Mouse (Mus musculus) urinary bladder, postnatal 36 days (tissue): Measurements from ENCODE around the gene Adap2.
"Not testable (repeated sequence)": the region's sequence is repeated elsewhere in the genome, so short reads cannot be mapped to it uniquely, and the experiment has no call there.

Experiments used
- DNase-seq, 2 experiments: peaks; one replicate each; pipeline ENCODE4 v3.0.0; 2022; ENCODE audit warnings: low spot score in 2 of 2, mixed read lengths in 1 of 2

Gene Adap2

DNA sequence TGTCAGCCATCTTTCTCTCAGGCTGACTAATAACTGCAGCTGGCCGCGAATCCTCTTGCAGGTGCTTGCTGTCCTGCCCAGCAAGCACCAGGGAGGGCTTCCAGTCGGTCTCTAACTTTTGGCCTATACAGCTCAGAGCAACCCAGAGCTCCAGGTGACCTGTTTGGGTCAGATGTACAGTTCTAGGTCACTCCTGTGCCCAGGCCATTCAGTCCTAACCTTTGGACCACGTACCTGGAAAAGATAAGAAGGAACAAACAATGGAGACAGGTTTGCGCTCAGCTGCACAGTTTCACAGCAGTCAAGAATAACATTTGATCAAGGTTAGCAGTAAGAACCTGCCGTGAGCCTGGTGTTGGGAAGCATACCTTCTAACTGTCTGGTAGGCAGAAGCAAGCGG is 5.1 kb downstream of the Adap2 start:
- DNase-seq: no peak

DNA sequence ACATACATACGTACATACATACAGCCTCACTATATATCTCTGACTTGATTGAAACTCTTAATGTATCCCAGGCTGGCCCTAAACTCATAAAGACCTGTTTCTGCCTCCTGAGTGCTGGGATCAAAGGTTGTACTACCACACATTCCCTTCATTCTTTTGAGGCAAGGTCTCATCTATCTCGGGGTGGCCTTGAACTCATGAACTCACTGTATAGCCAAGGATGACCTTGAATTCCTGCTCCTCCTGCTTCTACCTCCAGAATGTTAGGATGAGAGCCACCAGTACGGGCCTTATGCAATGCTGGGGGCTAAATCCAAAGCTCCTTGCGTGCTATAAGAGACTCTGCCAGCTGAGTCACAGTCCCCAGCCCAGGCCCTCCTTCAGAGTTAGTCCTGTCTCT is 7.1 kb downstream of the Adap2 start:
- no peak for DNase-seq

- no peak for DNase-seq
These were observed 9.6 kb downstream of the Adap2 start for GRCm38 (mm10) chr11:80163362-80164116.

GRCm38 (mm10) chr11:80164224-80164623 is 10.3 kb downstream of the Adap2 start:
- DNase-seq: no peak

DNA sequence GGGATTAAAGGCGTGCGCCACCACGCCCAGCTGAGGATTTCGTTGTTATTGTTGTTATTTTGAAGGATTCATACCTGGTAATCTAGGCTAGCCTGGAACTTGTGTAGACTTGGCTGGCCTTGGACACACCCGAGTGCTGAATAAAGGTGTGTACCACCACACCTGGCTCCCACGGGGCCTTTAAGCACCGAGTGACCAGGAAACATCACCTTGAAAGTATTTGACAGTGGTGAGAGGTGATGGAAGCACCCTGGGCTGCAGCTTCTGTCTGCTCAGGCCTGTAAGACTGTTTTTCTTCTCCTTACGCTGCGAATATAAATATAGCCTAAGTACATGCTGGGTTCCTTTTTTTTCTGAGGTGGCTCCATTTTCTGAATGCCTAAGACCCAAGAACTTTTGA is 14.2 kb downstream of the Adap2 start:
- no peak for DNase-seq

GRCm38 (mm10) chr11:80168611-80169249 is 14.8 kb downstream of the Adap2 start:
- no peak for DNase-seq

DNA sequence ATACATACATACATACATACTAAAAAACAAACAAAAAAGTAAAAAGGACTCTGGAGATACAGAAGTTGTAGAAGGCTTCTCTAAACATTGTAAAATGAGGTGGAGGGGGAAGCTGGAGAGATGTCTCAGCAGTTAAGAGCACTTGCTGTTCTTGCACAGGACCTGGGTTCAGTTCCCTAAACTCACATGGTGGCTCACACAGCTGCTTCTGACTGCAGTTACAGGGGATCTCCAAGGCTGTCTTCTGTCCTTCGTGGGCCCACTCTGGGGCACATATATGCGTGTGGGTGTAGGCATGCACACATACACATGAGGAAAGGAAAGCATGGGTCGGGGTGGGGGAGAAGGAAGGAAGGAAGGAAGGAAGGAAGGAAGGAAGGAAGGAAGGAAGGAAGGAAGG is 15.7 kb downstream of the Adap2 start:
- no peak for DNase-seq

GRCm38 (mm10) chr11:80170351-80170750 is 16.4 kb downstream of the Adap2 start:
- DNase-seq: no peak

GRCm38 (mm10) chr11:80171884-80172283 is 18.0 kb downstream of the Adap2 start:
- no peak for DNase-seq

- DNase-seq: no peak
These were observed 20.2 kb downstream of the Adap2 start for GRCm38 (mm10) chr11:80173963-80174670.

GRCm38 (mm10) chr11:80176911-80177895 is 23.3 kb downstream of the Adap2 start:
- no peak for DNase-seq

- DNase-seq: no peak
These were observed 24.4 kb downstream of the Adap2 start for GRCm38 (mm10) chr11:80178316-80178715.

DNA sequence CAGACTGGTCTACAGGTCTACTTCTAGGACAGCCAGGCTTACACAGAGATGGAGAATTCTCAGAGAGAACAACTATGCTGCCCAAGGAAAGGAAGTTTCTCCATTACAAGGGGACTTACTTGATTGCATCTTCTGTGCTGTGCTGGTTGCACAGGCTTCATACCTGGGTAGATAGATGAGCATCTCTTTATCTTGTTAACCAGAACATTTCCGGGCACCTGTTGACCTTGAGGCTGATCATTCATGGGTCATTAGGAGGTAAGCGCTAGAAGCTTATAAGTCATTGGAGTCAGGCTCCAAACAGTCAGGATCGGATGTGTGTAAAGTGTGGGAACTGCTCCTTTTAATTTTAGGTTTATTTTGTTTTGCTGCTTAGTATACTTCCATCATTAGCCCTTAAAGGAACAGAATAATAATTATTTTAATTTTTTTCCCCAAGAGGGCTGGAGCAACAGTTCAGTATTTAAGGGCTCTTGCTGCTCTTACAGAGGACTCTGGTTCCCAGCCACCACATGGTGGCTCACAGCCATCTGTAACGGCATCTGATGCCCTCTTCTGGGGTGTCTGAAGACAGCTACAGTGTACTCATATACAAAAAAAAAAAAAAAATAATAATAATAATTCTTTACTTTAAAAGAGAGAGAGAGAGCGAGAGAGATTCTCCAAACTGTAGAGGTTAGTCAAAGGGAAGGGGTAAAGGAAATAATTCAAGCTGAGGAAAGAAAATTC is 27.3 kb downstream of the Adap2 start:
- DNase-seq: no peak

DNA sequence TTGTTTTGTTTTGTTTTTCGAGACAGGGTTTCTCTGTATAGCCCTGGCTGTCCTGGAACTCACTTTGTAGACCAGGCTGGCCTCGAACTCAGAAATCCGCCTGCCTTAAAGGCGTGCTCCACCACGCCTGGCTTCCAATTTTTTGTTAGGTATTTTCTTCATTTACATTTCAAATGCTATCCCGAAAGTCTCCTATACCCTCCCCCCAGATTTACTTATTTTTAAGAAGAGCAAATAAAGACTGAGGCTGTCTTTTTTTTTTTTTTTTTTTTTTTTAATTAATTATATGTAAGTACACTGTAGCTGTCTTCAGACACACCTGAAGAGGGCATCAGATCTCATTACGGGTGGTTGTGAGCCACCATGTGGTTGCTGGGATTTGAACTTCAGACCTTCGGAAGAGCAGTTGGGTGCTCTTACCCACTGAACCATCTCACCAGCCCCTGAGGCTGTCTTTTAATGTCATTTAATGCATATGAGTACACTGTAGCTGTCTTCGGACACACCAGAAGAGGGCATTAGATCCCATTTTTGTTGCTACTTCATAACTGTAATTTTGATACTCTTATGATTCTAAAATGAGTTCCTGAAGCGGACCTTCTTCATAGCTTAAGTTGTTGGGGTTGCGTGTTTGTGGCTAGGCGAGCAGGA is 29.3 kb downstream of the Adap2 start:
- DNase-seq: not testable (repeated sequence)

GRCm38 (mm10) chr11:80183705-80184255 is 29.9 kb downstream of the Adap2 start, which contains the start of gene Rnf135:
Rnf135 (plus strand) TSS chr11:80183851.
- DNase-seq: peak; percentile 88 to 94

- no peak for DNase-seq
These were observed 30.7 kb downstream of the Adap2 start for GRCm38 (mm10) chr11:80184531-80185071.

DNA sequence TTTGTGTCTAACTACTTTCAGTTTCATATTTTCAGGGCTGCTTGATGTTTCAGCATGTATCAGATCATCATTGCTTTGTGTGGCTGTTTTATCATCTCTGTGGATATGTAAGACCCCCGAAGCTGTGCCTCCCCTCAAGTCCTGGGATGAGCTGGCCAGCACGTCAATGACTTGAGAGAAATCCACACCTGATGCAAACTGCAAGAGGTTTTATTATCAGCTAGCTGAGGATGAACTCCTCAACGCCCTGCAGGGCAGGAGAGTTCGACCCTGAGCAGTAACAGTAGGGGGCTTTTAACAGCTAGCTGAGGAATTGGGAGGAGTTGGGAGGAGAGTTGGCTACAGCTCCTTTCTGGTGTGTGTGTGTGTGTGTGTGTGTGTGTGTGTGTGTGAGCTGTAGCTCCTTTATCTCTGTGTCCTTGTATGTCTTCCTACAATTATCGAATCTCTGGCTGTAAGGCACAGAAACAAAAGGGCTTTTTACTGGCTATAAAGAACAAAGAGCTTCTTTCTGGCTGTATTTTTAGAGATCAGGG is 31.6 kb downstream of the Adap2 start:
- DNase-seq: not testable (repeated sequence)

- DNase-seq: no peak
These were observed 36.4 kb downstream of the Adap2 start for GRCm38 (mm10) chr11:80190280-80190679.

DNA sequence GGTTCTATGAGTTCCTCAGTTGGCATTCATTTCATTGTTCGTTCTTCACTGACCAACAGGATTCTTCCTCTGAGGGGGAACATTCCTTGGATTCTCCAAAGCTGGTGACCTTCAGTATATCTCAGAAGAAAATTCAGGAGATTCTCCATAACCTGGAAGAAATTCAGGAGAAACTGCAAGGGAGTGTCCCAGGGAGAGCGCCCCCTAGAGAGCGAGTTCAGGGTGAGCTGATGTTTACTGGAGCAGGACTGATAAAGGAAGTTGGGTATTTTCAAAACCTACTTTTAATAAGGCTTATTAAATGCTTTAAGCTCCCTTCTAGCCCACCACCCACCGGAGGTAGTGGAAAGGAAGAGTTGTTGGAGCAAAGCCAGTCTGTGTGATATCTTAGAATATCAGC is 39.9 kb downstream of the Adap2 start:
- DNase-seq: no peak
